Mouse (Mus musculus) midbrain, embryonic 12.5 days (tissue): ENCODE measurements around the gene Shisa8. TPM values are rescaled to one million over a fixed set of nuclear protein-coding genes. Genes with fewer than 3 reads are reported as not detected.
A peak's percentile ranks its signal among the peaks of the same experiment; 100 is the strongest.

Experiments
- ATAC-seq: fragments of 200-750 bp; cut with Nextera tagmentation; 2 replicates; pipeline ENCODE4 v1.8.0; 2017; ENCODE audit warnings: low read depth, moderate TSS enrichment, moderate library complexity; ENCODE audit not compliant: low FRiP score
- H3K27ac ChIP-seq: fragments of 300-500 bp; sonication (generic); replicated peaks from 2 replicates; pipeline ENCODE4 v1.5.1; 2016; ENCODE audit warnings: mild to moderate bottlenecking
- H3K27me3 ChIP-seq: fragments of 300-500 bp; sonication (generic); 2 replicates; pipeline ENCODE4 v1.6.1; 2016; ENCODE audit warnings: mild to moderate bottlenecking
- H3K36me3 ChIP-seq: fragments of 300-500 bp; sonication (generic); 2 replicates; pipeline ENCODE4 v1.6.1; 2016
- H3K4me1 ChIP-seq: fragments of 300-500 bp; sonication (generic); 2 replicates; pipeline ENCODE4 v1.6.1; 2016
- H3K4me2 ChIP-seq: fragments of 300-500 bp; sonication (generic); replicated peaks from 2 replicates; pipeline ENCODE4 v1.6.1; 2016; ENCODE audit warnings: mild to moderate bottlenecking, moderate library complexity
- H3K4me3 ChIP-seq: fragments of 300-500 bp; sonication (generic); 2 replicates; pipeline ENCODE4 v1.5.1; 2016; ENCODE audit warnings: mild to moderate bottlenecking
- H3K9ac ChIP-seq: fragments of 300-500 bp; sonication (generic); replicated peaks from 2 replicates; pipeline ENCODE4 v1.6.1; 2016; ENCODE audit warnings: mild to moderate bottlenecking, moderate library complexity
- H3K9me3 ChIP-seq: fragments of 300-500 bp; sonication (generic); 2 replicates; pipeline ENCODE4 v1.6.1; 2016; ENCODE audit warnings: mild to moderate bottlenecking
- WGBS: fragments of 180-500 bp; shearing (Covaris S2); methylation state at CpG from one replicate; pipeline ENCODE4 v1.1.7; 2016; 5-methylcytosine and 5-hydroxymethylcytosine counted together
- polyA plus RNA-seq: library from polyadenylated mRNA; unstranded; fragments of >200 nt; fragmentation: Nextera tagmentation; extraction: Ambion mirVana; gene quantifications from 2 replicates; pipeline ENCODE4 v1.2.1, GENCODE M21; 2016

Gene Shisa8
- polyA plus RNA-seq, 1 experiment from 2014 or later, result 0.80 TPM

DNA sequence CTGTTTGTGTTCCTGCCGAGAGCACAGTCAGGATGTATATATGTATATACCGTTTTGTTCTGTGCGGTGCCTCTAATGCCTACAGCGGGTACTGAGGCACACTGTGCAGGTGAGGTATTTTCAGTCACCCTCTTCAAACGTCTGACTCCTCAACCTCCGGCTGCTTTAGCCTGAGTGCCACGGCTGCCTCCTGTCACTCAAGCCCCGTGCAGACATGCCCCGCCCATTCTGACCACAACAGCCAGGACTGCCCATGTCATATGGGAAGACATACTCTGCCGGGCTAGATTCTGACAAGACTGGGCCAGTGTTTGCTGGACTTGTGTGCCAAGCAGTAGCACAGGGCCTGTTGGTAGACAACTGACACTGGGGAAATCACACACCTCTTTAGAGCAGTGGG, 23.0 kb upstream of the Shisa8 start:
- Histone ChIP-seq H3K9me3 (no peaks in the 10 kb centered on the region), H3K4me1 (no peaks in the 10 kb centered on the region), H3K27me3 (no peaks in the 10 kb centered on the region), H3K36me3 (0 out of 2 replicates have a peak, but pooled peaks cover 9% of the 10 kb centered on the region), H3K9ac (no peak overlapping the region), H3K27ac (no peak overlapping the region), H3K4me2 (no peak overlapping the region), H3K4me3 (no peak overlapping the region)
- no peak for ATAC-seq
- 77% methylated on average over 10 of the region's 10 CpGs for WGBS

DNA sequence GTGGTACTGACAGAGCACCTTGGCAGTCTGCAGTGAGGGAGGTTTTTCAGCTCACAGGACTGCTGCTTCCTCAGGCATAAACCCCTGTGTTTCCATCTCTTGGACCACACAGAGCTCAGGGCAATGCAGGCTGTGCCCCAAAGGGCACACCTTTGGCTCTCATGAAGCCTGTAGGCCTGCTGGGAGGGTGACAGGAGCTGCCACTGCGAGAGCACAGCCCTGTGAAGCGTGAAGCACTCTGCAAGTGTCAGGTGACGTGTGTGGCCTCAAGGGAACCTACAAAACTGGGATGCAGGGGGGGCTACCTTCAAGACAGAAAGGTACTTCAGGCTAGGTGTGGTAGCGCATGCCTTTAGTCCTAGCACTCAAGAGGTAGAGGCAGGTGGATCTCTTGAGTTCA, 20.0 kb upstream of the Shisa8 start:
- H3K9me3 ChIP-seq, result no peaks in the 10 kb centered on the region
- 77% methylated on average over 4 of the region's 4 CpGs for WGBS
- no peak overlapping the region for H3K27ac ChIP-seq
- peaks cover 6% of the 10 kb centered on the region; the same call in 1 of the 2 replicates for H3K4me1 ChIP-seq
- H3K4me2 ChIP-seq, result no peak overlapping the region
- no peak overlapping the region for H3K9ac ChIP-seq
- no peak for ATAC-seq
- no peaks in the 10 kb centered on the region for H3K27me3 ChIP-seq
- no peak overlapping the region for H3K4me3 ChIP-seq
- H3K36me3 ChIP-seq, result 0 out of 2 replicates have a peak, but pooled peaks cover 3% of the 10 kb centered on the region

DNA sequence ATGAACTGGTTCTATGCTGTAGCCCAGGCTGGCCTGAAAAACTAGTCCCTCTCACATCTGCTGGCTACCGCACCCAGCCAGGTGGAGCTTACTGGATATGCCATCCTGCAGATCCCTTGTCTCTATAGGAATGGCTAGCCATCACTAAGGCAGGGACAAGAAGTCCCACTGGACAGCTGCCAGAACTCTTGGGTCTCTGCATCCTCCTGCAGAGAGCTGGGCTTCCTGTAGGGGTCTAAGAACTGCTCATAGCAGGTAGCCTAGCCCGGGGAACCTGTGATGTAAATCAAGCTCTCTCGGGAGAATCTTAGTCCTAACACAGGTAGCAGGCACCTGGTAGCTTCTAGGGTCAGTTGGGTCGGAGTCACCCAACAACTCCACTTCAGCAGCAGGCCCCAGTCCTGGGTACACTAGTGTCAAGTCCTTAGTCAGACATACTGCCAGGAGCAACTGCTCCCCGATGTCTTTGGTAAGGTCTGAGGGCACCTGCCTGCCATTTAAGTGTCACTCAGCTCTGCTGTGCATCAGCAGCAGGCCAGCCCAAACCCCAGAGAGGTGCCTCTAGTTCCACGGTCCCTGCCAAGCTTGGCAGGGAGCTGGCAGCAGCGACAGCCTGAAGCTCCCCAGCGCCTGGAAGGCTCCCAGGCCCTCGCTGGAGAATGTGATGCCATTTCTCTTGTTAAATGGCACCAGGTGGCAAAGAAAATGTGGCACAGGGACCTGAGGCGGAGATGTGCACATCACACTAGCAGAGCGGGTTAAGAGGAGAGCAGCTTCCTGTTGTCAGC, 19.2 kb upstream of the Shisa8 start:
- Histone ChIP-seq H3K36me3 (0 out of 2 replicates have a peak, but pooled peaks cover 3% of the 10 kb centered on the region), H3K27me3 (0 out of 2 replicates have a peak, but pooled peaks cover under 1% of the 10 kb centered on the region), H3K4me2 (no peak overlapping the region), H3K9me3 (no peaks in the 10 kb centered on the region), H3K9ac (no peak overlapping the region), H3K27ac (no peak overlapping the region), H3K4me3 (no peak overlapping the region), H3K4me1 (peaks cover 6% of the 10 kb centered on the region; the same call in 1 of the 2 replicates)
- 72% methylated on average over 11 of the region's 11 CpGs for WGBS
- ATAC-seq, result no peak

DNA sequence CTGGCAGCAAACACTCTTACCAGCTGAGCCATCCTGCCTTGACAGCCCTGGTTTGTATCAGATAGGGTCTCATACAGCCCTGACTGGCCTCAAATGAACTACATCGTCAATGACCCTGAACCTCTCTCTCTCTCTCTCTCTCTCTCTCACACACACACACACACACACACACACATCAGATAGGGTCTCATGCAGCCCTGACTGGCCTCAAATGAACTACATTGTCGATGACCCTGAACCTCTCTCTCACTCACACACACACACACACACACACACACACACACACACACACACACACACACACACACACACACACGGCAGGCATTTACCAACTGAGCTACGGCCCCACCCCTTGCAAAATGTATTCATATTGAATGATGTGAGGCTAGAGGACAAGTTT, 18.5 kb upstream of the Shisa8 start:
- Histone ChIP-seq H3K36me3 (0 out of 2 replicates have a peak, but pooled peaks cover 3% of the 10 kb centered on the region), H3K9me3 (no peaks in the 10 kb centered on the region), H3K27ac (no peak overlapping the region), H3K4me1 (peaks cover 6% of the 10 kb centered on the region; the same call in 1 of the 2 replicates), H3K9ac (no peak overlapping the region), H3K4me2 (no peak overlapping the region), H3K27me3 (peaks cover 7% of the 10 kb centered on the region; the same call in 1 of the 2 replicates), H3K4me3 (no peak overlapping the region)
- ATAC-seq, result no peak
- 88% methylated on average over 4 of the region's 4 CpGs for WGBS

DNA sequence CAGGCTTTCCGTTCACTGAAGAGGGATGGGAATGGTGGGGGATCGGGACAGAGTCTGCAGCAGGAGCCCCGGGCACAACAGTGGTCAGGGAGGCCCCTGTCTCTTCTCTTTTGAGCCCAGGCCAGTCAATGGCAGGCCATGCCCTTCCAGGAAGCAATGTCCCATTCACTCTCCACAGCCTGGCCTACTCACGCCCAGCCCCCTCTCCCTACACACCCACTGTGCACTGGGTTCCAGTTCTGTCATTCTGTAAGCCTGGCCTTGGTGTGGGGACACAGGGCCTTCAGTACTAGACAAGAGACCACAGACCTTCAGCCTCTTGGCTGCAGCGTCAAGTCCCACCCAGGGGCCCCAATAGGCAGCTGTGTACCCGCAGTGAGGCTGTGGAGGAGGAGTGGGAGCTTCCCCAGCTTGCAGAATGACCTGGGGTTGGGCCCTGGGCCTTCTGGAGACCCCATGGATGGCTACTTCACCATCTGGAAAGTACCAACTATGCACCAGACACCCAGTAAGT, 17.5 kb upstream of the Shisa8 start:
- H3K4me2 ChIP-seq, result no peak overlapping the region
- no peaks in the 10 kb centered on the region for H3K9me3 ChIP-seq
- no peak for ATAC-seq
- H3K27me3 ChIP-seq, result peaks cover 17% of the 10 kb centered on the region
- H3K4me1 ChIP-seq, result peaks cover 6% of the 10 kb centered on the region; the same call in 1 of the 2 replicates
- no peak overlapping the region for H3K4me3 ChIP-seq
- no peak overlapping the region for H3K9ac ChIP-seq
- WGBS, result 77% methylated on average over 6 of the region's 6 CpGs
- no peak overlapping the region for H3K27ac ChIP-seq
- 0 out of 2 replicates have a peak, but pooled peaks cover 3% of the 10 kb centered on the region for H3K36me3 ChIP-seq

DNA sequence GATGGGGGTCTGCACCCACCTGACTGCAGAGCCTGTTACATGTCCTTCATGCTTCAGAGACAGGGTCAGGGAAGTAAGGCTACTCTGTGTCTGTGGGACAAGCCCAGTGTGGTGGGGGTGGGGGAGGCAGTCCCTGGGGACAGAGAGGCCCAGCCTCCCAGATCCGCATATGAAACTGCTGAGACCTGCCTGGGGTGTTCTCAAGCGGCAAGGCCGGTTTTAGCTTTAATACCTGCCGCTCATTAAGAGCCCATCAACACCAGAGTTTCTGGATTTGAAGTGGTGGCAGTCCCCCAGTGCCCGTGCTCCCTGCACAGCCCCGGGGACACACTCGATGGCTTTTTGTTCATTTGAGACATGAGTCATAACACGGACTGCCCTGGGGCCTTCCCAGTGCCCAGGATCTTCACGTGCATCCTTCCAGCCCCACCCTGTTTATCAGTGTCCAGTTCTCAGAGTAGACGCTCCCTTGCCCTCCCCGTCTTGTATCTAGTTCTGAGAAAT, 17.0 kb upstream of the Shisa8 start:
- Histone ChIP-seq H3K9ac (no peak overlapping the region), H3K4me1 (peaks cover 7% of the 10 kb centered on the region; the same call in 1 of the 2 replicates), H3K27me3 (peaks cover 22% of the 10 kb centered on the region), H3K4me3 (no peak overlapping the region), H3K4me2 (no peak overlapping the region), H3K9me3 (no peaks in the 10 kb centered on the region), H3K27ac (no peak overlapping the region), H3K36me3 (0 out of 2 replicates have a peak, but pooled peaks cover 3% of the 10 kb centered on the region)
- no peak for ATAC-seq
- WGBS, result 50% methylated on average over 11 of the region's 11 CpGs

DNA sequence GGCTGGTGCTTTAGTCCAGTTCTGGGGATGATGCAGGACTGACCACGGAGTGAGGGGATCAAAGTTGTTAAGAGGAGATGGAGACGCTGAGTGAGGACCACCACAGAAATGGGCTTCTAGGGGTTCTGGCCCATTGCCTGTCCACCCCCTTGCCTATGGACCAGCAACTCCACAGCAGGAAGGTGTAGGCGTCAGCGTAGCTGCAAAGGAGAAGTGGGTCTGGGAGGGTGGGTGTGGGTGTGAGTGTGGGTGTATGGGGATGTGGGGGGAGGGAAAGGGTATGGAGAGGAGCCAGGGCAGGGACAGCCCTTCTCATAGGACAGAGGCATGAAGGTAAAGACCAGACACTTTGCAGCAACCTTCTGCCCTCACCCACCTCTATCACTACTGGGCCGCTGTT, 13.2 kb upstream of the Shisa8 start:
- Histone ChIP-seq H3K27me3 (peaks cover 55% of the 10 kb centered on the region), H3K4me3 (no peak overlapping the region), H3K9me3 (no peaks in the 10 kb centered on the region), H3K4me1 (peaks cover 26% of the 10 kb centered on the region), H3K9ac (no peak overlapping the region), H3K36me3 (no peaks in the 10 kb centered on the region), H3K27ac (no peak overlapping the region), H3K4me2 (no peak overlapping the region)
- WGBS, result 85% methylated on average over 5 of the region's 5 CpGs
- no peak for ATAC-seq

DNA sequence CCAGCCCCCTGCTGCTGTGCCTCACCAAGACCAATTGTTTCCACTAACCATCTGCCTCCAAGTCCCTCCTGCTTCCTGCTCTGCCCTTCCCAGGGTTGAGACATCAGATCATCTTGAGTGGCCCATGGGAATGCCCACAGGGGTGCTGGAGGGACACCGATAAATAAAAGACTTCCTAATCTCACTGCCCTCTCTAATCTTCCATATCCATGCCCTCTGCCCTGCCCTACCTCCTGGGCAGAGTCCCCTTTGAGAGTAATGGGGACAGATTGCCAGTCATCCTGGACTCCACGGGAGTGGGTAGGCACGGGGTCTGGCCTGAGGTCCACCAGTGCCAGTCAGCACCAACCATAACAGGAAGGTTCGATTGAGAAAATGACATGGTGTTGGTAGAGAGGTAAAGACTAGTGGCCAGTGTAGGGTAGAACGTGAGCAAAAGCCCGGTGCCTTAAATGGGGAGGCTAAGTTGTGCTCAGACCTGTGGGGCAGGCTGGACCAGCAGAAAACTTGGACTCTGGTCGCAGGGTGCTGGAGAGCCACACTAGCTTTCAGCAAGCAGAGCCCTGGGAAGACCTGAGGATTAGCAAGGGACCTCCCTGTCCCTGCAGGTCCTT, 12.1 kb upstream of the Shisa8 start:
- Histone ChIP-seq H3K36me3 (no peaks in the 10 kb centered on the region), H3K9me3 (no peaks in the 10 kb centered on the region), H3K27me3 (peaks cover 56% of the 10 kb centered on the region), H3K4me1 (peaks cover 27% of the 10 kb centered on the region), H3K4me2 (peak overlapping the region; percentile 68), H3K9ac (peak overlapping the region; percentile 46; the same call in 1 of the 2 replicates), H3K4me3 (peak overlapping the region; percentile 36), H3K27ac (no peak overlapping the region)
- ATAC-seq, result no peak
- 38% methylated on average over 7 of the region's 7 CpGs for WGBS

DNA sequence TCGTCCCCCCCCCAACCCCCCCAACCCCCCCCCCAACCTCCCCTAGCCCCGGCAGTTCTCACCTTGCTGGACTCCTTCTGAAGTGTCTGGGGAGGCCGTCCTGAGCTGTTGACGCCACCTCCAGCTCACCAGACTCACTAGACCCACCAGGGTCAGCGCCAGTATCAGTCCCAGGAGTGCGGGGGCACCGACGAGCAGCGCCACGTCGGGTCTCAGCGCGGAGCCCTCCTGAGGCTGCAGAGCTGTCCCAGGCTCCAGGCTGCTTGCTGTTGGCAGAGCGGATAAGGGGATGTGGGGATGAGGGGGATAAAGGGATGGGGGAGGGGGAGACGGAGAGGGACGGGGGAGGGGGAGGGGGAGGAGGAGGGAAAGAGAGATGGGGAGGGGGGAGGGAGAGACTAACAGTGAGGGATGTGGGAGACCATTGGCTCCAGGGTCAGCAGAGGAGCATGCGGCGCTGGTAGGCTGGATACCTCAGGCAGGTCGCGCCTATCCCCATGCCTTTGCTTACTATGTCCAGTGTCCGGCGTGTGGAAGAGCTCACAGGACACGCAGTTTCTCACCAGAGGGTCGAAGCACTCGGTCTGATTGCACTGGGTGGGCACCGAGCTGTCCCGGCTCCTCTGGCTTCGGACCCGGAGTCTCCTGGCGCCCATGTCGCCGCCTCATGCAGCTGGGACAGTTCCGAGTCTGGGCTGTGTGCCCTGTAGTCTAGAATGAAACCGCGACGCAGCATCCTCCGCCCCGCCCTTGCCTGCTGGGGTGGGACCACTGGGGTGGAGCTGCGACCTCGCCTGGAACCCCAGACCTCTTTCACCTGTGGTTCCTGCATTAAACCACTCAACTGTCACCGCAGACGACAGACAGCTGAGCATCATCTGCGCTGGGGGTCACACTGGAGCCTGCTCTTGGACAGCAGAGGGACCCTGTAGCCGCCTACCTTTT, 11.3 kb upstream of the Shisa8 start, which contains the start of gene Tnfrsf13c:
Tnfrsf13c (minus strand) TSS at position 713 of the 945 bp plus-strand sequence.
- peak; percentile 63 for ATAC-seq
- H3K27me3 ChIP-seq, result peaks cover 56% of the 10 kb centered on the region

DNA sequence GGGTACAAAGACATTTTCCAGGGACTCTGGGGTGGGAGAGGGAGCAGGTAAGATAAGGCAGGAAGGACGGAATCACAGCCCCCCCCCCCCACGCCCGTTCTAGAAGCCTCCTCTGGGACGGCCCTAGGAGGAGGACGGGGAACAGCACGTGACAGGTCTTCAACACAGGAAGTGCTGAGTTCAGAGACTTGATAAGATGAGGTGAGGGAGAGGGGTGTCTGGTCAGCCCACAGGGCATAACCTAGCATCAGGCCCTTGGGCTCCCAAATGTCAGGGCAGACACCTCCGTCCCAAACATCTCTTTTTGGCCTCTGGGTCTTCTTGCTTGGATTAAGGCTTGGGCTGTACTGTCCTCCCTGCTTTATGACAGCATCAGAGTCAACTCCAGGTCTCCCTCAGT, 10.6 kb upstream of the Shisa8 start:
- H3K27ac ChIP-seq, result no peak overlapping the region
- H3K9ac ChIP-seq, result no peak overlapping the region
- peaks cover 28% of the 10 kb centered on the region for H3K4me1 ChIP-seq
- H3K9me3 ChIP-seq, result no peaks in the 10 kb centered on the region
- 48% methylated on average over 7 of the region's 7 CpGs for WGBS
- no peaks in the 10 kb centered on the region for H3K36me3 ChIP-seq
- no peak overlapping the region for H3K4me3 ChIP-seq
- H3K27me3 ChIP-seq, result peaks cover 56% of the 10 kb centered on the region
- peak overlapping the region; percentile 68 for H3K4me2 ChIP-seq
- no peak for ATAC-seq

More for the DNA sequence above, 11.3 kb upstream of the Shisa8 start, which contains the start of gene Tnfrsf13c:
- Histone ChIP-seq H3K27ac (no peak within 1 kb of the TSS), H3K9me3 (no peaks in the 10 kb centered on the region), H3K4me3 (peak within 1 kb of the TSS; percentile 36), H3K4me1 (peaks cover 28% of the 10 kb centered on the region), H3K9ac (peak within 1 kb of the TSS; percentile 46), H3K36me3 (no peaks in the 10 kb centered on the region), H3K4me2 (peak within 1 kb of the TSS; percentile 68)
- 1% methylated on average over 43 of the region's 44 CpGs for WGBS
